Mouse (Mus musculus): ENCODE measurements at regions not wholly inside any gene's neighbourhood (a gene's known extent, or its start where the extent isn't known, plus 50 kb on each side); places are given as distances from the start of the nearest gene placed in this dataset.

- TF ChIP-seq POLR2A (IDR thresholded peaks at IDR 0.05; ENCODE audit: borderline replicate concordance, low read depth, low read length) (no peak), CTCF (IDR thresholded peaks at IDR 0.05; ENCODE audit: low read depth, low read length) (no peak)
These were observed 107.7 kb downstream of the Nfkbiz start for GRCm38 (mm10) chr16:55731003-55731402.

All from bone marrow macrophage, adult 2 months (primary cell).